Mouse (Mus musculus) bone marrow macrophage, adult 2 months (primary cell): ENCODE measurements around the gene Ctnnbip1.

Source experiments
- CTCF ChIP-seq: IDR thresholded peaks from 2 replicates; pipeline ENCODE4 v1.5.1; 2012; ENCODE audit warnings: low read depth, mild to moderate bottlenecking, low read length, moderate library complexity
- POLR2A ChIP-seq: IDR thresholded peaks from 2 replicates; pipeline ENCODE4 v1.6.1; 2012; ENCODE audit warnings: mild to moderate bottlenecking, low read depth, low read length, borderline replicate concordance

DNA sequence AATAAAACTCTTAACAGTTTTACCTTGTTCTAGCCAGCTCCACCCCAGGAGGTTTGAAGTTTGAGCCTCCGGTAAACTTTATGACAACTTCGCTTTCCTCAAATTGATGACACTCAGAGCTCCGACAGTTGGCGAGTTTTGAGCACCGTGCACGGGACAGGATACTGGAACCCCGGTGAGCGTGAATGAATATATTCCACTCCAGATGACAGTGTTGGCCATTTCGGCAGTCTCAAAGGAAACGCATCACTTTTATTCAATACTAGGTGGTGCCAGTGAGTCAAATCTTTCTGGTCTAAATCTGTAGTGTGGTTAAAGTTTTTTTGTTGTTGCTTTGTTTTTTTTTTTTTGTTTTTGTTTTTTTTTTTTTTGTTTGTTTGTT lies 32.2 kb upstream of the Ctnnbip1 start:
- TF ChIP-seq POLR2A (no peak), CTCF (no peak)
